ENCODE assay signal across 16 mouse cellular contexts in genomic region chr3:121932815-121933214, GRCm38 (mm10).
"Had no signal": no experiment of that assay in that cellular context is flagged by ENCODE, and none has a peak within 500 bp of the region (broad histone marks: within the 10 kb centered on the region; RNA-seq: fewer than 3 reads in every experiment).

No protein-coding gene starts in this region.

- H3K27ac ChIP-seq: limb, embryonic 12.5 days; liver, embryonic 13.5 days; lung, embryonic 15.5 days; macrophage; midbrain, embryonic 15.5 days; neural tube, embryonic 12.5 days; stomach, embryonic 15.5 days had no signal

- H3K9me3 ChIP-seq: limb, embryonic 12.5 days; liver, embryonic 13.5 days; lung, embryonic 15.5 days; midbrain, embryonic 15.5 days; neural tube, embryonic 12.5 days; stomach, embryonic 15.5 days had no signal

- DNase-seq: kidney, postnatal 14 days; layer of hippocampus, postnatal 36 days; liver; liver, embryonic 13.5 days; liver, postnatal 0 days; lung, postnatal 14 days; right cerebral cortex, postnatal 14 days; thymus, postnatal 36 days had no signal

- H3K4me1 ChIP-seq: limb, embryonic 12.5 days; liver, embryonic 13.5 days; lung, embryonic 15.5 days; midbrain, embryonic 15.5 days; neural tube, embryonic 12.5 days; stomach, embryonic 15.5 days had no signal

- H3K4me2 ChIP-seq: limb, embryonic 12.5 days; liver, embryonic 13.5 days; lung, embryonic 15.5 days; midbrain, embryonic 11.5 days; midbrain, embryonic 15.5 days; neural tube, embryonic 12.5 days; stomach, embryonic 15.5 days had no signal

- H3K4me3 ChIP-seq: limb, embryonic 12.5 days; liver, embryonic 13.5 days; lung, embryonic 15.5 days; megakaryocyte, embryonic 14.5 days; midbrain, embryonic 15.5 days; neural tube, embryonic 12.5 days; stomach, embryonic 15.5 days had no signal

- H3K27me3 ChIP-seq: limb, embryonic 12.5 days; liver, embryonic 13.5 days; lung, embryonic 15.5 days; midbrain, embryonic 15.5 days; neural tube, embryonic 12.5 days; stomach, embryonic 15.5 days had no signal

- H3K36me3 ChIP-seq: limb, embryonic 12.5 days; liver, embryonic 13.5 days; lung, embryonic 15.5 days; midbrain, embryonic 15.5 days; neural tube, embryonic 12.5 days; stomach, embryonic 15.5 days had no signal

- ATAC-seq: liver, postnatal 0 days; midbrain, embryonic 15.5 days had no signal

- H3K9ac ChIP-seq: limb, embryonic 12.5 days; liver, embryonic 13.5 days; liver, postnatal 0 days; lung, embryonic 15.5 days; midbrain, embryonic 15.5 days; neural tube, embryonic 12.5 days; stomach, embryonic 15.5 days had no signal
